ENCODE assay signal across 8 mouse cellular contexts in genomic region chr17:21680019-21680376, GRCm38 (mm10). TPM values are rescaled to one million over a fixed set of nuclear protein-coding genes. Genes with fewer than 3 reads are reported as not detected.
A peak's percentile ranks its signal among the peaks of the same experiment; 100 is the strongest.
DNase-seq lines count a peak whose midpoint lies in the region; ATAC-seq and TF ChIP-seq lines count a peak whose summit lies in the region.
"Not testable (repeated sequence)": the region's sequence is repeated elsewhere in the genome, so short reads cannot be mapped to it uniquely, and the experiment has no call there.
"Had no signal": no experiment of that assay in that cellular context is flagged by ENCODE, and none has a peak within 500 bp of the region (broad histone marks: within the 10 kb centered on the region; RNA-seq: fewer than 3 reads in every experiment).

No protein-coding gene starts in this region.

- peak overlapping the region; percentile 62 for H3K4me2 ChIP-seq in heart, embryonic 12.5 days
- H3K4me2 ChIP-seq in intestine, embryonic 14.5 days (ENCODE audit: low read length): peak overlapping the region; percentile 50
- peak overlapping the region; percentile 49 for H3K4me2 ChIP-seq in limb, embryonic 14.5 days (replicated peaks; ENCODE audit: low read depth, low read length, severe bottlenecking)
- peak overlapping the region; percentile 40 for H3K4me2 ChIP-seq in neural tube, embryonic 11.5 days (ENCODE audit: low read depth)

- not testable (repeated sequence) for H3K36me3 ChIP-seq in heart, embryonic 12.5 days; intestine, embryonic 14.5 days (ENCODE audit: control insufficient read depth, insufficient read depth, low read length); limb, embryonic 14.5 days (ENCODE audit: control insufficient read depth, insufficient read depth, low read length); macrophage (ENCODE audit: inconsistent target); neural tube, embryonic 11.5 days (ENCODE audit: control insufficient read depth, insufficient read depth, low read length)

- H3K79me2 ChIP-seq in macrophage (ENCODE audit: inconsistent target): not testable (repeated sequence)

- H3K4me1 ChIP-seq in brown adipose tissue, adult 24 weeks (ENCODE audit: control insufficient read depth, insufficient read depth, insufficient read length, low read length); heart, embryonic 12.5 days (replicated peaks); intestine, embryonic 14.5 days (replicated peaks; ENCODE audit: control insufficient read depth, insufficient read depth, low read length); limb, embryonic 14.5 days (ENCODE audit: control insufficient read depth, insufficient read depth, low read length); neural tube, embryonic 11.5 days (ENCODE audit: control insufficient read depth, insufficient read depth, low read length): not testable (repeated sequence)

- peak; percentile 77 for DNase-seq in intestine, embryonic 14.5 days (ENCODE audit: low spot score)
- not testable (repeated sequence) for DNase-seq in limb, embryonic 14.5 days (ENCODE audit: low spot score)
- DNase-seq in neural tube, embryonic 11.5 days (ENCODE audit: low spot score): peak; percentile 63

- peak overlapping the region; percentile 71; the same call in 1 of the 2 replicates for H3K27ac ChIP-seq in brown adipose tissue, adult 24 weeks (replicated peaks; ENCODE audit: low read depth, low read length)
- peak overlapping the region; percentile 36; the same call in 1 of the 2 replicates for H3K27ac ChIP-seq in heart, embryonic 12.5 days (ENCODE audit: poor library complexity, severe bottlenecking)
- peak overlapping the region; percentile 64; the same call in 1 of the 2 replicates for H3K27ac ChIP-seq in intestine, embryonic 14.5 days (ENCODE audit: low read depth)
- peak overlapping the region; percentile 81; the same call in 1 of the 2 replicates for H3K27ac ChIP-seq in limb, embryonic 14.5 days (replicated peaks; ENCODE audit: low read depth, low read length)
- peak overlapping the region; percentile 55 for H3K27ac ChIP-seq in macrophage
- H3K27ac ChIP-seq in neural tube, embryonic 11.5 days (ENCODE audit: low read depth, low read length): not testable (repeated sequence)

- ATAC-seq in erythroid progenitor cell, adult 5-6 weeks (replicated peaks; ENCODE audit: low FRiP score, poor library complexity, severe bottlenecking): peak; percentile 82
- ATAC-seq in heart, embryonic 12.5 days (ENCODE audit: insufficient number of reproducible peaks, low FRiP score): peak; percentile 90
- peak; percentile 89 for ATAC-seq in intestine, embryonic 14.5 days (replicated peaks; ENCODE audit: low FRiP score, low TSS enrichment, low read depth)
- ATAC-seq in limb, embryonic 14.5 days (ENCODE audit: low FRiP score, low read depth): peak; percentile 89
- peak; percentile 90 for ATAC-seq in neural tube, embryonic 11.5 days (ENCODE audit: insufficient read depth, low FRiP score, low TSS enrichment)

- H3K9me3 ChIP-seq in heart, embryonic 12.5 days (replicated peaks); intestine, embryonic 14.5 days (ENCODE audit: control insufficient read depth, low read length); limb, embryonic 14.5 days (ENCODE audit: control insufficient read depth, low read length); neural tube, embryonic 11.5 days (ENCODE audit: control insufficient read depth, low read length): not testable (repeated sequence)

- WGBS in heart, embryonic 12.5 days: 0% methylated on average over 10 of the region's 10 CpGs
- 0% methylated on average over 10 of the region's 10 CpGs for WGBS in intestine, embryonic 14.5 days
- WGBS in limb, embryonic 14.5 days: under 1% methylated on average over 9 of the region's 10 CpGs
- WGBS in macrophage (ENCODE audit: missing documents): 1% methylated on average over 10 of the region's 10 CpGs
- 0% methylated on average over 10 of the region's 10 CpGs for WGBS in neural tube, embryonic 11.5 days

- not testable (repeated sequence) for H3K27me3 ChIP-seq in heart, embryonic 12.5 days (replicated peaks); intestine, embryonic 14.5 days (replicated peaks; ENCODE audit: control insufficient read depth, insufficient read depth, low read length); limb, embryonic 14.5 days (ENCODE audit: control insufficient read depth, insufficient read depth, low read length); neural tube, embryonic 11.5 days (ENCODE audit: control insufficient read depth, insufficient read depth, low read length)

- peak overlapping the region; percentile 67 for H3K4me3 ChIP-seq in brown adipose tissue, adult 24 weeks (ENCODE audit: insufficient read depth, low read depth, low read length)
- H3K4me3 ChIP-seq in heart, embryonic 12.5 days: peak overlapping the region; percentile 63
- H3K4me3 ChIP-seq in intestine, embryonic 14.5 days (ENCODE audit: low read depth, low read length): peak overlapping the region; percentile 44
- peak overlapping the region; percentile 45 for H3K4me3 ChIP-seq in limb, embryonic 14.5 days (replicated peaks; ENCODE audit: low read length)
- peak overlapping the region; percentile 43 for H3K4me3 ChIP-seq in macrophage (ENCODE audit: inconsistent target)
- peak overlapping the region; percentile 39 for H3K4me3 ChIP-seq in neural tube, embryonic 11.5 days (ENCODE audit: low read depth, low read length)

- not testable (repeated sequence) for TF ChIP-seq POLR2A in limb, embryonic 14.5 days (IDR thresholded peaks at IDR 0.05; ENCODE audit: borderline replicate concordance, extremely low read depth, insufficient read depth, insufficient read length)

- H3K9ac ChIP-seq in heart, embryonic 12.5 days: peak overlapping the region; percentile 67
- H3K9ac ChIP-seq in intestine, embryonic 14.5 days (ENCODE audit: low read length): 0 out of 2 replicates have a peak overlapping the region, but pooled peaks have one; percentile 22
- peak overlapping the region; percentile 40 for H3K9ac ChIP-seq in limb, embryonic 14.5 days (ENCODE audit: low read depth, low read length, severe bottlenecking)
- H3K9ac ChIP-seq in neural tube, embryonic 11.5 days (ENCODE audit: low read length): peak overlapping the region; percentile 37; the same call in 1 of the 2 replicates

RNA-seq across cellular contexts. Expression of gene Gm10226, which starts 11.7 kb away (rescaled TPM):
- 6.9 and 11.4 TPM in 2 replicates for polyA plus RNA-seq in brown adipose tissue, adult 24 weeks (2012; ENCODE audit: insufficient read depth, insufficient read length, missing spikeins)
- total RNA-seq in erythroid progenitor cell, adult 5-6 weeks (2015; ENCODE audit: low replicate concordance): not detected in 2 replicates
- 4.2 TPM in 1 of 2 replicates, not detected in the other for total RNA-seq in erythroid progenitor cell, adult 5-6 weeks (2017; ENCODE audit: low replicate concordance)
- polyA plus RNA-seq in heart, embryonic 12.5 days (2016; fragmentation: Nextera tagmentation; extraction: Ambion mirVana): 3.1 and 4.6 TPM in 2 replicates
- polyA plus RNA-seq in intestine, embryonic 14.5 days (2014; fragmentation: Nextera tagmentation; extraction: Ambion mirVana): 4.5 and 8.1 TPM in 2 replicates
- 5.2 and 6.4 TPM in 2 replicates for polyA plus RNA-seq in limb, embryonic 14.5 days (2012; rRNA removed)
- 8.0 and 10.5 TPM in 2 replicates for polyA plus RNA-seq in limb, embryonic 14.5 days (2014; fragmentation: Nextera tagmentation; extraction: Ambion mirVana)
- 10 to 100 TPM in 12 of 26 experiments, not detected in 14; 11.9 to 29.8 (median 14.3) TPM for total RNA-seq in macrophage (2018; cell fraction: chromatin; rRNA removed)
- 10 to 100 TPM in 1 of 26 experiments, 1 to 10 TPM in 18, not detected in 7; 2.9 to 10.7 (median 6.2) TPM for total RNA-seq in macrophage (2018; cell fraction: cytosol; rRNA removed)
- total RNA-seq in macrophage (2018; cell fraction: nucleus; rRNA removed): 10 to 100 TPM in 3 of 26 experiments, 1 to 10 TPM in 4, not detected in 19; 6.1 to 16.8 (median 9.3) TPM
- polyA plus RNA-seq in macrophage (2018): 7.3 to 39.8 TPM in 2 of 3 replicates, not detected in the other
- 16.5 and 19.5 TPM in 2 replicates for polyA plus RNA-seq in neural tube, embryonic 11.5 days (2014; fragmentation: Nextera tagmentation; extraction: Ambion mirVana)
- total RNA-seq: heart, adult 18-20 months had no signal

RNA-seq across cellular contexts. Expression of gene Zfp760, which starts 27.5 kb away (rescaled TPM):
- 2.9 and 3.3 TPM in 2 replicates for polyA plus RNA-seq in brown adipose tissue, adult 24 weeks (2012; ENCODE audit: insufficient read depth, insufficient read length, missing spikeins)
- total RNA-seq in erythroid progenitor cell, adult 5-6 weeks (2015; ENCODE audit: low replicate concordance): 7.2 and 15.1 TPM in 2 replicates
- total RNA-seq in erythroid progenitor cell, adult 5-6 weeks (2017; ENCODE audit: low replicate concordance): 1.9 and 4.4 TPM in 2 replicates
- polyA plus RNA-seq in heart, embryonic 12.5 days (2016; fragmentation: Nextera tagmentation; extraction: Ambion mirVana): 8.1 and 8.7 TPM in 2 replicates
- polyA plus RNA-seq in intestine, embryonic 14.5 days (2014; fragmentation: Nextera tagmentation; extraction: Ambion mirVana): 11.1 and 13.2 TPM in 2 replicates
- 10.0 and 14.7 TPM in 2 replicates for polyA plus RNA-seq in limb, embryonic 14.5 days (2012; rRNA removed)
- polyA plus RNA-seq in limb, embryonic 14.5 days (2014; fragmentation: Nextera tagmentation; extraction: Ambion mirVana): 14.6 and 15.3 TPM in 2 replicates
- total RNA-seq in macrophage (2018; cell fraction: chromatin; rRNA removed): 10 to 100 TPM in 5 of 26 experiments, 1 to 10 TPM in 20, under 1 TPM in 1; 0.50 to 15.8 (median 4.5) TPM
- 1 to 10 TPM in 15 of 26 experiments, under 1 TPM in 11; 0.33 to 2.9 (median 1.7) TPM for total RNA-seq in macrophage (2018; cell fraction: cytosol; rRNA removed)
- 10 to 100 TPM in 4 of 26 experiments, 1 to 10 TPM in 19, under 1 TPM in 3; 0.36 to 14.1 (median 4.0) TPM for total RNA-seq in macrophage (2018; cell fraction: nucleus; rRNA removed)
- polyA plus RNA-seq in macrophage (2018): 1.8 to 2.9 TPM (median 2.7 TPM) in 3 replicates
- 21.0 and 22.5 TPM in 2 replicates for polyA plus RNA-seq in neural tube, embryonic 11.5 days (2014; fragmentation: Nextera tagmentation; extraction: Ambion mirVana)

RNA-seq across cellular contexts. Expression of gene Zfp983, which starts 29.6 kb away (rescaled TPM):
- 2.8 and 3.3 TPM in 2 replicates for polyA plus RNA-seq in brown adipose tissue, adult 24 weeks (2012; ENCODE audit: insufficient read depth, insufficient read length, missing spikeins)
- 3.6 and 10.1 TPM in 2 replicates for total RNA-seq in erythroid progenitor cell, adult 5-6 weeks (2015; ENCODE audit: low replicate concordance)
- 1.3 and 1.4 TPM in 2 replicates for total RNA-seq in erythroid progenitor cell, adult 5-6 weeks (2017; ENCODE audit: low replicate concordance)
- polyA plus RNA-seq in heart, embryonic 12.5 days (2016; fragmentation: Nextera tagmentation; extraction: Ambion mirVana): 4.3 and 5.1 TPM in 2 replicates
- polyA plus RNA-seq in intestine, embryonic 14.5 days (2014; fragmentation: Nextera tagmentation; extraction: Ambion mirVana): 3.9 and 5.1 TPM in 2 replicates
- polyA plus RNA-seq in limb, embryonic 14.5 days (2012; rRNA removed): 3.6 and 4.6 TPM in 2 replicates
- 5.5 and 5.7 TPM in 2 replicates for polyA plus RNA-seq in limb, embryonic 14.5 days (2014; fragmentation: Nextera tagmentation; extraction: Ambion mirVana)
- 10 to 100 TPM in 9 of 26 experiments, 1 to 10 TPM in 17; 1.2 to 17.5 (median 6.8) TPM for total RNA-seq in macrophage (2018; cell fraction: chromatin; rRNA removed)
- 1 to 10 TPM in 23 of 26 experiments, under 1 TPM in 3; 0.61 to 4.2 (median 2.7) TPM for total RNA-seq in macrophage (2018; cell fraction: cytosol; rRNA removed)
- total RNA-seq in macrophage (2018; cell fraction: nucleus; rRNA removed): 10 to 100 TPM in 6 of 26 experiments, 1 to 10 TPM in 20; 1.2 to 28.0 (median 6.1) TPM
- 2.1 to 4.0 TPM (median 2.2 TPM) in 3 replicates for polyA plus RNA-seq in macrophage (2018)
- polyA plus RNA-seq in neural tube, embryonic 11.5 days (2014; fragmentation: Nextera tagmentation; extraction: Ambion mirVana): 7.2 and 10.5 TPM in 2 replicates

RNA-seq across cellular contexts. Expression of gene Zfp229, which starts 50.6 kb away (rescaled TPM):
- 5.0 and 5.9 TPM in 2 replicates for polyA plus RNA-seq in brown adipose tissue, adult 24 weeks (2012; ENCODE audit: insufficient read depth, insufficient read length, missing spikeins)
- 1.1 and 2.1 TPM in 2 replicates for total RNA-seq in erythroid progenitor cell, adult 5-6 weeks (2015; ENCODE audit: low replicate concordance)
- total RNA-seq in erythroid progenitor cell, adult 5-6 weeks (2017; ENCODE audit: low replicate concordance): 1.7 and 4.6 TPM in 2 replicates
- 4.4 and 6.2 TPM in 2 replicates for polyA plus RNA-seq in heart, embryonic 12.5 days (2016; fragmentation: Nextera tagmentation; extraction: Ambion mirVana)
- 4.6 and 7.8 TPM in 2 replicates for polyA plus RNA-seq in intestine, embryonic 14.5 days (2014; fragmentation: Nextera tagmentation; extraction: Ambion mirVana)
- polyA plus RNA-seq in limb, embryonic 14.5 days (2012; rRNA removed): 6.3 and 7.0 TPM in 2 replicates
- polyA plus RNA-seq in limb, embryonic 14.5 days (2014; fragmentation: Nextera tagmentation; extraction: Ambion mirVana): 7.2 and 7.4 TPM in 2 replicates
- 10 to 100 TPM in 2 of 26 experiments, 1 to 10 TPM in 20, under 1 TPM in 3, not detected in 1; 0.68 to 13.9 (median 4.7) TPM for total RNA-seq in macrophage (2018; cell fraction: chromatin; rRNA removed)
- 1 to 10 TPM in 21 of 26 experiments, under 1 TPM in 5; 0.43 to 3.1 (median 2.3) TPM for total RNA-seq in macrophage (2018; cell fraction: cytosol; rRNA removed)
- total RNA-seq in macrophage (2018; cell fraction: nucleus; rRNA removed): 1 to 10 TPM in 22 of 26 experiments, under 1 TPM in 4; 0.34 to 7.5 (median 2.8) TPM
- 1.2 to 3.1 TPM (median 2.6 TPM) in 3 replicates for polyA plus RNA-seq in macrophage (2018)
- 7.3 and 7.8 TPM in 2 replicates for polyA plus RNA-seq in neural tube, embryonic 11.5 days (2014; fragmentation: Nextera tagmentation; extraction: Ambion mirVana)
